Mouse (Mus musculus) stomach, postnatal 0 days (tissue): ENCODE measurements around the gene Ulk3.

Experiments used
- CTCF ChIP-seq: IDR thresholded peaks from 2 replicates; pipeline ENCODE4 v1.5.1; 2016; ENCODE audit warnings: antibody characterized with exemption, low read depth, mild to moderate bottlenecking, moderate library complexity
- EP300 ChIP-seq: optimal IDR thresholded peaks from 2 replicates; pipeline ENCODE3; 2016; ENCODE audit warnings: antibody characterized with exemption

GRCm38 (mm10) chr9:57609803-57610202 is 20.6 kb downstream of the Ulk3 start:
- TF ChIP-seq CTCF (no peak), EP300 (no peak)
